Mouse (Mus musculus) embryo, embryonic 11 days (tissue): ENCODE data around the gene Magi1.
A peak's percentile ranks its signal among the peaks of the same experiment; 100 is the strongest.

Experiments
- DNase-seq: peaks from one replicate; pipeline ENCODE4 v3.0.0-alpha.2; 2015

The Magi1 gene

DNA sequence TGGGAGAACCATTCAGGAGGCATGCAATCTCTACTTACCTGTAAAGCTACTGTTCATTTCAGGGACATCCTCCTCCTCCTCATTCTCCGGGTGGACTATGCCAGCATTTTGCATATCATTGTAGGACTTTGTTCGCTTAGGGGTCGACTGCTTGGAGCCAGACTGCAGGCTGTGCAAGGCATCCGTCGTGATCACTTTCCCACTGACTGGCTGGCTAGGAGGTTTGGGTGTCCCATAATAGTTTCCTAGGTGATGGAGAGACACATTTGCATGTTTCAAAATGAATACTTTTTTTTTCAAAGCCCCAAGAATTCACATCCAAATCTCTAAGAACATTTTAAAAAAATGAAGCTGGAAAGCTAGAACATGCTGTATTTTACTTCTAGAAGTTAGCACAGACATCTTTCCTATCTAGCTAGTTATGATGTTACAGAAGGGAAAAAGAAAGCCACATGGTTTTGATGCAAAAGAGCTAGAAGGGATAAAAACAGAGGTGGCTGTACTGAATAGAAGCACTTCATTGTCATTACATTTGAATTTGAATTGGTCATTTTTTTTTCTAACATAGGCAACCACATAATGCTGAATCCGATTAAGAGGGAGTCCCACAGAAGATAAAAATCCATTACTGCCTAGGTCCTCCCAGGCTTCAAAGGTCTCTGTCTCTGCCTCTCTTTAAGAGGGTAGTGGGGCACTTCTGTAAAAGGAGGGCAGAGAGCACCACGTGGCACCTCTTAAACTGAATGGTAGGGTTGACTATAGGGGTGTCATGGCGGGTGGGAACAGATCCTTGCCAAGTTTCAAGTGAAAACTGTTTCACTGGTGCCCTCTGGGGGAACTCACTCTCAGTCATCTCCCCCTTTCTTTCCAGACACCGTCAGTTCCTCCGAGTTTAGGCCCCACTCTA lies 491.2 kb downstream of the Magi1 start:
- no peak for DNase-seq

DNA sequence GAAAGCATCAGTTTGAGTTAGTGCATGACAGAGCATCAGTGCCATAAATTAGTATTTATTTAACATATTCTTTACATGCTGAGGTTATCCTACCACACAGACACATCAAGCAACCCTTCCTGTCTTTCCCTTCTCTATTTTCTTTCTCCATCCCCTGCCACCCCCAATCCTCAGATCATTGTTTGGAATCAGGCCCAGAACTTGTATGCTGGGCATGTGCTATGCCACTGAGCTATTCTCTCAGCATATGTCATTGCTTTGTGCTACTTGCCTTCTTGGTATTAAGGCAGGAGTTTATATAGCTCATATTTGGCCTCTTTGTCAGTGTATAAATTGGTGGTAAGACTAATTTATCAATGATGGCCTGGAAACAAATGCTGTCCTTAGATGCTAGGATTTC lies 494.0 kb downstream of the Magi1 start:
- no peak for DNase-seq

DNA sequence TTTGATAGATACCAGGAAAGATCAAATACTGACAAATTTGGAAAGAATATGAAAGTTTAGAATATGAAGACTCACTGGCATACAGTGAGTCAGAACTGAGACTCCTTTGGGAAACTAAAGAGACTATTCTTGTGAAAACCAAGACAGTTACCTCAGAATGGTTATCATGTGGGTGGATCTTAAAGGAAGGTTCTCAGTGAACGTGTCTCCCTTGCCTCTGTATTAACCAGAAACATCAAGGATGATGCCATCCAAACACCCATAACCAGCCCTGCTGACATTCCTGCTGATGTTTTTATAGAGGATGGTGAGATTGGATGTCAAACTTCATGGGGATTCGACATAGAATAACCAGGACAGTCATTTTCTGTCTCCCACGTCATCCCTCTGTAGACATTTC lies 496.7 kb downstream of the Magi1 start:
- DNase-seq, result no peak

DNA sequence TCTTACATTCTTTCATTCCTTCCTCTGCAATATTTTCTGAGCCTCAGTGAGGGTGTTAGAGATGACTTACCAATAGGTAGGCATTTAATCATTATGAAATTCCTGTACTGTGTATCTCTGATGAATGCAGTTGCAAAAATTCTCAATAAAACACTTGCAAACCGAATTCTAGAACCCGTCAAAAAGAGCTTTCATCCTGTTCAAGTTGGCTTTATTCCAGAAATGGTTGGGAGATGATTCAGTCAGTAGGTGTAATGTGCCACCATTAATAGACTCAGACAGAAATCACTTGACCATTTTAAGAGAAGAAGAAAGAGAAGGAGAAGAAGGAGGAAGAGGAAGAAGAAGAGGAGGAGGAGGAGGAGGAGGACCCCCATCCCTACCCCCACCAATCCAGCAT lies 497.5 kb downstream of the Magi1 start:
- DNase-seq, result no peak

DNA sequence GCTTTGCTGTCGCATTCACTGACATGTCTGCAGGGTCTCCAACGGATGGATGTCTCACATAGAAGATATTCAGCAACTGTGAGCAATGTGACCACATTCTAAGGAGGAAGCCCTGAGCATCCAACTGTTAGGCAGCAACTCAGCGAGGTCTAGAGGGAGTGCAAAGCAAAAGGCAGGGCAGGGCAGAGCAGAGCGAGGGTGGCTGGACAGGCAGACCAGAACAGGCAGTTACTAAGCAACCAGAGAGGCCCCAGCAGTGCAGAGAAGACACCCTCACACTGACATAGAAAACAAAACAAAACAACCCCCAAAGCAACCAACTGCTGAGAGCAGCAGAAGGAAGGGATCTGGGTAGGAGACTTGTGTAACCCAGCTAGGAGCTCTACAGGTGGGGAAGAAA lies 512.6 kb downstream of the Magi1 start:
- DNase-seq, result no peak

DNA sequence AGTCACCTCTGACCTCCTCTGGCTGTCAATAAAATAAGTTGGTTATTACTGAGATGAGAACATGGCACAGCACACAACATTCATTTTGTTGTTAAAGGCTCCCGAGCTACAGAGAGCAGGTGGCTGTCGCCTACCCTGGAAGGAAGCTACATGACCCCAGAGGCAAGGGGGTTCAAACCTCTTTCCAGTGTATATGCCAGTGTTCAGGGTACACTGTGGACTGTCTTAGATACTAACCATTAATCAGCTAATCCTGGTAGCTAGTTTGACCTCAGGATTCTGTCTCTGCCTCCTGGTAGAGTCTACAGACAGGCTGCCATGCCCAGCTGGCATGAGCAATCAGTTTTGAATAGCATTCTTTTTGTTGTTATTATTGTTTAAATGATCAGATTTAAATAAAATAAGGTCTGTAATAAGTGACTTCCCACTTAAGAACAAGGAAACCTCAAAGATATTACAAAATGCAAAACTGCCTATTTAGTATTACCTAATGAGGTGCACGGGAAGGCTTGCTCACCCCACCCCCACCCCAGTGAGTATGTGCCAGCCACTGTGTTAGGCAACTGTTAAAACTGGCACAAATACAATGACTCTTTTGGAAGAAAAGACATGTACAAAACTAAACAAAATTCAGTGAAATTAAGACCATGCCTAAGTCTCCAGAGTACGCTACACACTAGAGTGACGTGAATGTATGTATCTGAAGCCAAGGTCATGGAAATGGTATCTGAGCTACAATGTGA lies 513.3 kb downstream of the Magi1 start:
- no peak for DNase-seq

DNA sequence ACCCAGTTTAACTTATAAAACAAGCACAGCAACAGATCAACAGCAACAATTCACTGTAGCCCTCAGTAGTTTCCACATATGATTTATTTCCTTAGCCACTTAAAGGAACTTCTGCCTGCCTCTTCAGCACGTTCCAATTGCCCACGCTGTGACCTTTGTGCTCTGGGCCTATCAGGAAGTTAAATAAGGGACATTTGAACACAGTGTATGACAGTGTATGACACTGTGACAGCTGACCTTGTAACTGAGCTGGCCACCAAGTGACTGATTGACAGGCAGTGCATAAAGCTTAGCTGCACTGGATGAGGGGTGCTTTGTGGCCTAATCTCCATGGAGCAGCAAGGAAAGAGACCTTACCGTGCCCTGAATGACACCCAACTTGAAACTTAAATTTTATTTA lies 525.6 kb downstream of the Magi1 start:
- DNase-seq, result no peak

DNA sequence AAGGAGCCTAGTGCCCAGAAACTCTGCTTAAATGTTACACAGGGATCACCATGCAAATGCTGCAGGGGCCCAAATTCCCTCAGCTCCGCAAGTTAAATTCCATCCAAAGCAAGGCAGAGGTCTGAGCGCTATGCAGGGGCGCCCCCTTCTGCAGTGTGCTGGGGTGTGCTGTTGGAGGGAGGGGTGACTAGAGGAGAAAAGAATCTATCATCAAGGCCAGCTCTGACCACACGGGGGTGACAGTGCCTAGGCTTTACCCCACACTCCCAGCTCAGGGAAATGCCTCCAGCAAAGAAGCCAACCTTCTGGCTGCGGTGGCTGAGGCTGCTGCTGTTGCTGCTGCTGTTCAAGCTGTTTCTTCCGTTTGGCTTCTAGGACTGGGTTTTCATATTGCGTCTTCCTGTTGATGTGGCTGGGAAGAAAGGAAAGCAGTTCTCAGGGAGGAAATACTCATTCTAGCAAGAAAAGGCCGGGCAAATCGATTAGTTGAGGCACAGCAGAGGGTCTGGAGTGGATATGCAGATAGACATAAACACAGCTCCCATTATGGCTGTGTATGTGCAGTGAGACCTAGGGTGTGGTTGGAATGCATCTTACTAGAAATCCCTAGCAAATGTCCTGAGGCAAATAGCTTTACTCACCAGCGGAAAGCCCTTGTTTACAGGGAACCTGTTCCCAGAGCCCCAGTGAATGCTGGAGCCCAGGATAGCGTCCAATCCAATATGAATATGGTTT lies 526.2 kb downstream of the Magi1 start:
- peak; percentile 89 for DNase-seq

DNA sequence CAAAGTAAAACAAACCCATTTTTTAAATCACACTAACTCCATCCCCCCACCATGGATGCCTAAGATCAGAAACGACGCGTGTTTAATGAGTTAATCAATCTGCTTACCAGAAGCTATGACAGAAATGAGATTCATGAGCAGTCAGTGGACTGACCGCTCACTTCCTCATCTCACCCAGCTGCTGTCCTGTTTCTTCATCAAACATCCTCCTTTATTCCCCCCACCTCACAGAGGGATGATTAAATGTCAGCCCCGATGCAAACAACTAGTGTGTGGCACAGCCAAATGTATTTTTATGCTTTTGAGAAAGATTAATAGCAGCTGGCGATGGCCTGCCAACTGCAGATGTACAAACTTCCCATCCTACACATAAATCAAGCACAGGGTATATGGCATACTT lies 540.6 kb downstream of the Magi1 start:
- DNase-seq, result no peak

DNA sequence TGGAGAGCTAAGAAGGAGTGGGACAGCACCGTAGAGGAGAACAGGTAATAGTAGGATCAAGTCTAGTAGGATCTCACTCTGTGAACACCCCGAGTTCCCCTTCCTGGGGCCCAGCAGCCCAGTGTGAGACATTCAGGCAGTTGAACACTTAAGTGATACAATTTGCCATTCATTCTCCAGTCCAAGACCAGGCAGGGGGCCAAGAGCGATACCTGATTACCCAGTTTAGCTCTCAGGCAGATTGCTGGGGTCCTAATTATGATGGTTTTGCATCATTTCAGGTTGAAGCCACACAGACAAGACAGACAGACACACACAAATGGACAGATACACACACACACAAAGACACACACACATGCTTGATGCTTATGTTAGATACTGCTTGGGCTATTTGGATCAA lies 543.9 kb downstream of the Magi1 start:
- no peak for DNase-seq

DNA sequence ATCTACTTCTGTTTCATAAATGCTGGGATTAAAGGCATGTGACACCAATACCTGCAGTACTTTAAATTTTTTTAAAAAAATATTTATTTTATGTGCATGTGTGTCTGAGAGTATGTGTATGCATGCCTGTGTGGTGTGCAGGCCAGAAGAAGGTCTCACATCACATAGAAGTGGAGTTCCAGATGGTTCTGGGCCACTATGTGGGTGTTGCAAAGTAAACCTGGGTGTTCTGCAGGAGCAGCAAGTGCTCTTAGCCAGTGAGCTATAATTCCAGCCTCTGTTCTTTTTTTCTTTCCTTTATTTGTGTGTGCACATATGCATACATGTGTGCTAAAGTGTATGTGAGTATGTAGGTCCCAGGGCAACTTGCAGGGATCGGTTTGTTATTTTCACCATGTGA lies 546.6 kb downstream of the Magi1 start:
- no peak for DNase-seq

DNA sequence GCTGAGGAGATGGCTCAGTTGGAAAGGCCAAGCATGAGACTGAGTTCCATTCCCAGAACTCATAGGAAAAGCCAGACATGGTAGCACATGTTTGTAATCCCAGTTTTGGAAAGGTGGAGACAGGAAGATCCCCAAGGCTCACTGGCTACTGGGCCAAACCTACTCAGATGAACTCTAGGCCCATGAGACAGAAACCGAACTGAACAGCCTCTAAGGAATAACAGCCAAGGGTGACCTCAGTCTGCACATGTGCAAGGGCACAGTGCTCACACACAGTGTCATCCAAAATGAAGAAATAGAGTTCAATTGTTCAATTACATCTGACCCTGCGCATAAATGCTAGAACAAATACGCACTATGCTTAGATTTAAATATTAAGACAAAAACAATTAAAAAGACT lies 547.6 kb downstream of the Magi1 start:
- DNase-seq, result no peak

DNA sequence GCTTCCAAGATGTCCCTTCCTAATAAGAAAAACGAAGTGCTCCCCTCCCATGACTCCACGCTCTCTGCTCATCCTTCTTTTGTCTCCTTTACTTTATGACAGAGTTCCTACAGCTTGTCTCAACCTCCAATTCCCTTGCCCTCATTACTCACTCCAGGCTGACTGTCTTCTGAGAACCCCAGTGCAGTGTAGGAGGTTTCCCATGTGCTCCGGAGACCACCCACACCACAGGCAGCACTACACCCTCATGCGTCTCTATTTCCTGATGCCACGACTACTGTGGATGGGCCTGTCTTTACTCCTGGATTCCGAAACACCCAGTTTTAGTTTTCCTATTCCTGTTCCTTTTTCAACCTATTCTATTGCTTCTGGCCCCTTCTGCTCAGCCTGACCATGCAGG lies 549.9 kb downstream of the Magi1 start:
- no peak for DNase-seq

DNA sequence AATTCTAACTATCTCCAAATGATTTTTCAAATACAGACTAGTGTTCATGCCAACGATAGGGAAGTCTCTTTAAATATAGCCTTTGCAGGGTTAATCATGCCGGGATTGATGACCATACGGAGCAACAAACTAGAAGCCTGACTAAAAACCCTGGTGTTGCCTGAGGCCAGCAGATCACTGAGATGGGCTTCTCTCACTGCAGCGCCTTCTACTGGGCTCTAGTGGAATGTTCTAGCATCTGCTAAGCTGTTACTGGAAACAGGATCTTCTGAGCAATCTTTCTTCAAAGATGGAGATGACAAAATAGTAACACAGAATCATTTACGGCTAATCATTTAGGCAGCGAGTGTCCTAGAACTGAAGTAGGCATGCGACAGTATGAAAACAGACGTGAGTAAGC lies 554.0 kb downstream of the Magi1 start:
- peak; percentile 58 for DNase-seq

DNA sequence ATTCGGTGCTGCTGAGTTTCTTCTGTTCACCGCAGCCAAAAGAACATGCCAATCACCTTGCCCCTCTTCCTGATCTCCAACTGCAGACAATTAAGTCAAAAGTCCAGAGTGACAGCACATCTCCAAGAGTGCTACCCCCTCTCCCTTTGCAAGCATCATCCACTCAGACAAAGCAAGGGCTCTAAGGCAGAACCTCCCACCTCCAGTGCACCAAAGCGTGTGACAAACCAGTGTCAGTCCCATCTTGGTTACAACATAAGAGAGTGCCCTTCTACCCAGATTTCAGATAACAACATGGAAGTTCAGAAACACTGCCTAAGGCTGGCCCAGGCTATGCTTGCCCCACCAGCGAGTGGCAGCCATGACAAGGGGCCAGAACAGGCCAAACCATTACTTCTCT lies 554.9 kb downstream of the Magi1 start:
- DNase-seq, result no peak

DNA sequence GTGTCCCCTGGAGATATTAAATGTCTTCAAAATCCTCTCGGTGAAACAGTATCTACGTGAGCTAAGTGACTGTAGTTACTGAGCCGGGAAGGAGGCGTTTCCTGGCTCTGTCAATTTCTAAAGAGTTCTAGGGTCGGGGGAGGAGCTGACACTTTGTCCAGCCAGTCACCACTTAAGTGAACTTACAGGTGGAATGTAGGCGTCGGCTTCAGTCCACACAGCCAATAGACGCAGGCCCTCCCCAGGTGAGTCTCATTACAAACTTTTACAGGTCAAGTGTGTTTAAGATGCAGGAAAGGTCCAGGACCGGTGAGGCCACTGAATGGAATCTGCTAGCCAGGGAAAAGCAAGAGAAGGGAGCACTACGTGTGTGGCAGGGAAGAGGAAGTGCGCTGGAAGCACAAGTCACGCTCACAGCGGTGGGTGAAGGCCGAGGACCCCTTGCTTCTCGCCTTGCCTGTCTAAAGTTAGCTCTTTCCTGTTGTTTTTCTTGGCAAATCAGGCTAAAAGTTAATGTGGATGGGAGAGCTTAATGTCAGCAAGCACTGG lies 556.0 kb downstream of the Magi1 start:
- DNase-seq, result no peak

DNA sequence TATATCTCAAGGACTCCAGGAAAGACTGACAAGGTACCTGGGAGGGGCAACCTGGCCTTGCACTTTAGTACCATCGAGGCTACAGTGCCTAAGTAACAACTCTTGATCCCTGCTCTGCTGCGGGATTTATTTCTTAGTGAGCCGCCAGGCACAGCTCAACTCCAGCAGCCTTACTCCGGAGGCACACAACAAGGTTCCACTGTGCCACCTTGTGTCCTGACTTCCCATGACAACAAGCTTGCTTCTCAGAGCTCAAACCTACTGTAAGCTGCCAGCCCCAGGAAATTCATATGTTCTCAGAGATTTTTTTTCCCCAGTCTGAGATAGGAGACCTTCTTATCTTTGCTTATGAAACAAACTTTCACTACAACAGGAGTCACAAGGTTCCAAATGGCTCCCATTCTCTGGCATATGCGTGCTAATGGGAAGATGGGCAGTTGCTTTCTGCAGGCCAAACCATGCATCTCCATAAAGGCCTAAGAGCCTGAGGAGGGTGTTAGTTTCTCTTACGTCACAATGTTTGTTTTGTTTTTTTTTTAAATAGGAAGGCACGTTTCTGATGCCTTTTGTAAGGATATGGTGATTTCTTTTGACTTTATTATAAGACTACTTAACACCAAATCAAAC lies 556.8 kb downstream of the Magi1 start:
- peak; percentile 54 for DNase-seq

DNA sequence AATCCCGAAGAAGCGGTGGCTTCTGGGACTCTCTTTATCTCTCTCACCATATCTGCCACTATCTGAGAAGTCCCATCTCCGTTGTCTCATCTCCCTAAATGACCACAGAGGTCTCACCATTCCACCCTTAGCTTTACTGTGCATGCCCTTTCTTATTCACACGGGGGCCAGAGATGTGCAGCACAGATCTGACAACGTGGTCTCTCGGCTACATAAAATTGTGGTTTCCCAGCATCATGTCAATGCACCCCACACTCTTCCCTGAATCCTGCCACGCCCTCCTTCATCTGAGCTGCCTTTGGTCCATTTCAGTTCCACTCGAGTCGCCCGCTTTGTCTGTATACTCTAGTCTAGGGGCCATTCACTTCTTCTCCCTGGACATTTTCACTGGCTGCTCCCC lies 557.6 kb downstream of the Magi1 start:
- no peak for DNase-seq

DNA sequence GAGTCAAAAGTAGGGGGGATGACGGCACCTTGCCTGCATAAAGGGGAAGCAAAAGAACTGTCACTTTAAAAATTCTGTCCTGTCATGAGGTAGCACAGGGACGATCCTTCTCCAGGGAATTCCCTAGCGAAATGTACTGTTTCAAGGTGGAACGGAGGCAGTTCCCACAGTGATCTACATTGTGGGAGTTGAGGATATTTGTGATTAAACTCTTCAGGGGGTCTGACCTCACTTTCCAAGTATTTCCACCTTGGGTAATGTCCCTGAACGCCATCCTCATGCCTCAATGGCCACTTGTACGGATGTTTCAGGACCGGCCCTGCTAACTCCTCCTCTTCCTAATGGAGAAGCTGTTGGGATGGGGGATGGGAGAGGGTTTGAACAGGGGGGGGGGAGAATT lies 559.0 kb downstream of the Magi1 start:
- no peak for DNase-seq

DNA sequence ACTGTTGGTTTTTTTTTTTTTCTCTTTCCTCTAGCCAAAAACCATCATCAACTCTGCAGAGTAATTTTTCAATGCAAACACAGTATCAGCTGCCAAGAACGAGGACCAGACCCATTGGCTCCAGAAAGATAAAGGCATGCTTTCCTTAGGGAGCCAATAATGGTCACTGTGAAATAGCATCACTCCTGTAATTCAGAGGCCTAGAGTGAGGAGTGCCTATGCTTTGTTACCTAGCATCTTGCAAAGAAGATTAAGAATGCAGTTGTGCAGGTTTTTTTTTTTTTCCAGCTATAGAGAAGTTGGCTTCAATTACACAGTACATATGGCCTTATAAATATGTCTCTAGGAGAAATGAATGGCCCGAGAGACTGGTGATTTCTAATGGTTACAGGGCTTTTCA lies 560.5 kb downstream of the Magi1 start:
- no peak for DNase-seq

DNA sequence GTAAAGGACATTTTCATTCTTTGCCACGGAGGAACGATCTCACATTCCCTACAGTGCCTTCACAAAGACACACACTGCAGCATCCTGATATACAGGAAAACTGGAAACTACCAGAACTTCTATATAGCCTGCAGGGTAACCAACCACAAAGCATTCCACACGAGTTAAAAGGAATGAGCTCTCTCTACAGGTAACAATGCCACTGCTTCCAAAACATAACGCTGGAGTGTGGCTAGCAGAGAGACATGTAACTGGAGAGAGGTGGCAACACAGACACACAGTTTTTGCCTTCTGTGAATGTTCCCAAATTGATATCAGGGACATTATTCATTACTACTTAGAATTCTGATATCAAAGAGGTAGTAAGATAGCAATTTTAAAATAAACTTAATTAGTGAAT lies 564.2 kb downstream of the Magi1 start:
- DNase-seq, result no peak

DNA sequence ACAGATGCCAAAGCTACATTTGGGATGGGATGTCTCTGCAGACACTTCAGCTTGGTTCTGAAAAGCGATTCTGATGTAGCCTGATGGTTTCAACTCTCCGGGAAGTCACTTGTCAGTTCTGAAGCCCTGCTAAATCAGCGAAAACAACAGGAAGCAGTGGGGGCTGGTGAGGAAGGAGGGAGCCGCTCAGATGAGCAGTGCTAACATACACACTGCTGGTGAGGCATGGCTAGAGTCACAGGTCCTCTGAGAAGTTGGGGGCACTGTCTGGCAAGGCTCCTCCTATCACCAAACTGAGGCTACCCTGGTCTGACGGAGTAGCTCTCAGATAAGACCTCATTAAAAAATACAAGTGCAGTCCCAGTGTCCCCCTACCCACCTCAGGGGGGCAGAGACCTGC lies 565.3 kb downstream of the Magi1 start:
- DNase-seq, result peak; percentile 55

DNA sequence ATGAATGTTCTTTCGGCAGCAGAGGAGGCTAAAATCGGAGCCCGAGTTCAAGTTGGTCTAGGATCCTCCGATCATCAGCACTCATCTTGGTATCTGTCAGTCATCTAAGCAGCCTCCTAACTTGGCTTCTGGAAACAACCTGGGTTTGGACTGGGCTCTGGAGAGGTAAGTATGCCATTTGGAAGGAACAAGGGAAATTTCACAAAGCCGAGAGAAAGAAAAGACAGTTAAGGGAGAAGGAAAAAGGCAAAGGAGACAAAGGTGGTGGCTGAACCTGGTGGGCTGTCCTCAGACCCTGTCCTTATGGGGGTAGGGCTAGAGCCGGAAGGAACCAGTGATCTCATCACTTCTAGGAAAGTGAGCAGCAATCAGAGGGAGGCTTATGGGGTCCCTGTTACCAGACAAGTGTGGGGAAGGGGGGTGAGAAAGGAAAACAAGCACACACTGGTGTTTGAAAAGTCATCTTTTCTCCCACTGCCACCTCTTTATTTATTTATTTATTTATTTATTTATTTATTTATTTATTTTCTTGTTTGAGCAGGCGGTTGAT lies 565.8 kb downstream of the Magi1 start:
- no peak for DNase-seq
